Mouse (Mus musculus) stomach, postnatal 0 days (tissue): ENCODE measurements at regions not wholly inside any gene's neighbourhood (a gene's known extent, or its start where the extent isn't known, plus 50 kb on each side); places are given as distances from the start of the nearest gene placed in this dataset.

Source experiments
- CTCF ChIP-seq: IDR thresholded peaks from 2 replicates; pipeline ENCODE4 v1.5.1; 2016; ENCODE audit warnings: antibody characterized with exemption, low read depth, mild to moderate bottlenecking, moderate library complexity
- EP300 ChIP-seq: optimal IDR thresholded peaks from 2 replicates; pipeline ENCODE3; 2016; ENCODE audit warnings: antibody characterized with exemption

GRCm38 (mm10) chr4:28079030-28079429 is 733.9 kb upstream of the Epha7 start:
- TF ChIP-seq CTCF = no peak
- no peak for TF ChIP-seq EP300
